Mouse (Mus musculus): ENCODE data around the gene Rnaseh1.

GRCm38 (mm10) chr12:28614401-28614800 lies 35.0 kb upstream of the Rnaseh1 start:
- no peak for TF ChIP-seq CTCF (IDR thresholded peaks at IDR 0.05; ENCODE audit: low read depth)
- no peak for TF ChIP-seq EP300 (optimal IDR thresholded peaks at IDR 0.05)

All from stomach, postnatal 0 days (tissue).